Mouse (Mus musculus): Measurements from ENCODE around the gene Flna. TPM values are rescaled to one million over a fixed set of nuclear protein-coding genes. Genes with fewer than 3 reads are reported as not detected.

The Flna gene
- total RNA-seq, 2 experiments from 2014 or later: 65.4 to 68.3 TPM

Small RNA genes within 50 kb of the gene (microRNA-seq; reads per million reads assigned to microRNA genes)
- 0 reads per million in 2 experiments for gene Mir7091

Other genes with a start within 250 kb of the Flna start
- 10 to 100 TPM; 39.5 to 44.0 TPM for gene Irak1, start 225.9 kb downstream of the Flna start, total RNA-seq (2021)
- under 1 TPM; 0.50 to 0.62 TPM for gene Opn1mw, start 122.4 kb downstream of the Flna start, total RNA-seq (2021)
- gene Mecp2, start 114.5 kb downstream of the Flna start, total RNA-seq (2021): 10 to 100 TPM; 80.2 to 84.3 TPM
- not detected for gene Tex28, start 82.0 kb downstream of the Flna start, total RNA-seq (2021)
- gene Tktl1, start 72.6 kb downstream of the Flna start, total RNA-seq (2021): not detected
- 10 to 100 TPM; 31.4 to 38.9 TPM for gene Emd, start 4.9 kb upstream of the Flna start, total RNA-seq (2021)
- 100 to 1,000 TPM; 137 to 162 TPM for gene Rpl10, start 21.0 kb upstream of the Flna start, total RNA-seq (2021)
- 10 to 100 TPM; 48.5 to 55.5 TPM for gene Taz, start 32.1 kb upstream of the Flna start, total RNA-seq (2021)
- 1 to 10 TPM; 2.1 to 2.3 TPM for gene Dnase1l1, start 32.5 kb upstream of the Flna start, total RNA-seq (2021)
- 100 to 1,000 TPM; 360 to 380 TPM for gene Atp6ap1, start 47.3 kb upstream of the Flna start, total RNA-seq (2021)
- gene Gdi1, start 55.2 kb upstream of the Flna start, total RNA-seq (2021): 100 to 1,000 TPM; 603 to 616 TPM
- gene Fam50a, start 63.2 kb upstream of the Flna start, total RNA-seq (2021): 10 to 100 TPM; 26.0 to 27.0 TPM
- gene Plxna3, start 79.2 kb upstream of the Flna start, total RNA-seq (2021): 10 to 100 TPM; 22.4 to 24.5 TPM
- gene Lage3, start 103.8 kb upstream of the Flna start, total RNA-seq (2021): 10 to 100 TPM; 25.3 to 28.5 TPM
- 10 to 100 TPM; 73.7 to 80.0 TPM for gene Ubl4a, start 123.4 kb upstream of the Flna start, total RNA-seq (2021)
- 1 to 10 TPM; 2.7 to 3.7 TPM for gene Slc10a3, start 123.5 kb upstream of the Flna start, total RNA-seq (2021)
- 10 to 100 TPM; 17.4 to 19.3 TPM for gene Fam3a, start 143.5 kb upstream of the Flna start, total RNA-seq (2021)
- gene Ikbkg, start 143.5 kb upstream of the Flna start, total RNA-seq (2021): 10 to 100 TPM; 50.0 to 51.5 TPM
- gene G6pdx, start 179.4 kb upstream of the Flna start, total RNA-seq (2021): 10 to 100 TPM; 23.8 to 26.0 TPM
- gene Gm6880, start 231.6 kb upstream of the Flna start, total RNA-seq (2021): not detected